Mouse (Mus musculus) embryonic facial prominence, embryonic 13.5 days (tissue): ENCODE measurements around the gene Rbm33. TPM values are rescaled to one million over a fixed set of nuclear protein-coding genes. Genes with fewer than 3 reads are reported as not detected.
A peak's percentile ranks its signal among the peaks of the same experiment; 100 is the strongest.

Source experiments
- ATAC-seq: fragments of 200-750 bp; cut with Nextera tagmentation; 2 replicates; pipeline ENCODE4 v1.8.0; 2017; ENCODE audit warnings: low read depth; ENCODE audit not compliant: insufficient number of reproducible peaks, insufficient read depth, low FRiP score, low TSS enrichment
- H3K27ac ChIP-seq: fragments of 300-500 bp; sonication (generic); 2 replicates; pipeline ENCODE4 v1.5.1; 2015; ENCODE audit warnings: moderate library complexity, mild to moderate bottlenecking, inconsistent platforms
- H3K27me3 ChIP-seq: fragments of 300-500 bp; sonication (generic); 2 replicates; pipeline ENCODE4 v1.6.1; 2015; ENCODE audit warnings: mild to moderate bottlenecking, inconsistent platforms
- H3K36me3 ChIP-seq: fragments of 300-500 bp; sonication (generic); 2 replicates; pipeline ENCODE4 v1.6.1; 2015; ENCODE audit warnings: mild to moderate bottlenecking, inconsistent platforms
- H3K4me1 ChIP-seq: fragments of 300-500 bp; sonication (generic); 2 replicates; pipeline ENCODE4 v1.6.1; 2015; ENCODE audit warnings: inconsistent platforms
- H3K4me2 ChIP-seq: fragments of 300-500 bp; sonication (generic); 2 replicates; pipeline ENCODE4 v1.6.1; 2015; ENCODE audit warnings: moderate library complexity, mild to moderate bottlenecking, inconsistent platforms
- H3K4me3 ChIP-seq: fragments of 300-500 bp; sonication (generic); 2 replicates; pipeline ENCODE4 v1.5.1; 2015; ENCODE audit warnings: mild to moderate bottlenecking, inconsistent platforms
- H3K9ac ChIP-seq: fragments of 300-500 bp; sonication (generic); 2 replicates; pipeline ENCODE4 v1.6.1; 2015; ENCODE audit warnings: mild to moderate bottlenecking, inconsistent platforms
- H3K9me3 ChIP-seq: fragments of 300-500 bp; sonication (generic); 2 replicates; pipeline ENCODE4 v1.6.1; 2016; ENCODE audit warnings: inconsistent platforms
- WGBS: fragments of 180-500 bp; shearing (Covaris S2); methylation state at CpG from one replicate; pipeline ENCODE4 v1.1.7; 2015; ENCODE audit warnings: mixed read lengths; 5-methylcytosine and 5-hydroxymethylcytosine counted together
- polyA plus RNA-seq: library from polyadenylated mRNA; unstranded; fragments of >200 nt; fragmentation: Nextera tagmentation; extraction: Ambion mirVana; gene quantifications from 2 replicates; pipeline ENCODE4 v1.2.1, GENCODE M21; 2015

Rbm33 gene
- polyA plus RNA-seq, 1 experiment from 2014 or later, result 15.2 TPM

- Histone ChIP-seq H3K27me3 (peaks cover 94% of the 10 kb centered on the region), H3K4me2 (peak overlapping the region; percentile 72), H3K4me3 (peak overlapping the region; percentile 44), H3K4me1 (peaks cover 34% of the 10 kb centered on the region), H3K27ac (no peak overlapping the region), H3K9me3 (no peaks in the 10 kb centered on the region), H3K9ac (no peak overlapping the region), H3K36me3 (no peaks in the 10 kb centered on the region)
- ATAC-seq, result no peak
- WGBS, result 1% methylated on average over 86 of the region's 95 CpGs
These were observed 141.2 kb downstream of the Rbm33 start for GRCm38 (mm10) chr5:28457921-28458641.

DNA sequence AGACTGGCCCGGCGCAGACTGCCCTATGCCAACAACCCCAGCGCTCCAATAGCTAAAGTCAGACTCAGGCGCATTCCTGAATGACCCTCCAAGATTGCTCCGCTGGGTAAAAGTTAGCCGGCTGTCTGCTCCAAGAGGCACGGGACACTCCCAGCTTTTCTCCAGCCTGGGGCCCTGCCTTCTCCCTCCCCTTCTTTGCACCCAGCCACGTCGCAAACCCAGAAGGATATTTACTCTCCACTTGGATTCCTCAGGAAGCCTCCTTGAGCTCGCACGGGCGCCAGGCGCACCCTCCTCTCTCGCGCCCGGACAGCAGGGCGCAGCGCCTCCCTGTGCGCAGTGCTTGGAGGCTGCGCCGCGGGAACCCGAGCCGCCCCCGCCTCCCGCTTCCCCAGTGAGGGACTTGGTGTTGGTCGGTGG is 141.9 kb downstream of the Rbm33 start:
- no peak for ATAC-seq
- Histone ChIP-seq H3K36me3 (no peaks in the 10 kb centered on the region), H3K4me3 (peak overlapping the region; percentile 44), H3K27me3 (peaks cover 97% of the 10 kb centered on the region), H3K4me1 (peaks cover 37% of the 10 kb centered on the region), H3K9ac (no peak overlapping the region), H3K4me2 (peak overlapping the region; percentile 72), H3K27ac (no peak overlapping the region), H3K9me3 (no peaks in the 10 kb centered on the region)
- WGBS, result 0% methylated on average over 27 of the region's 27 CpGs

- H3K4me1 ChIP-seq, result peaks cover 43% of the 10 kb centered on the region
- H3K4me3 ChIP-seq, result 0 out of 2 replicates have a peak overlapping the region, but pooled peaks have one; percentile 2
- H3K27me3 ChIP-seq, result peaks cover 97% of the 10 kb centered on the region
- WGBS, result 1% methylated on average over 41 of the region's 41 CpGs
- H3K9me3 ChIP-seq, result no peaks in the 10 kb centered on the region
- no peaks in the 10 kb centered on the region for H3K36me3 ChIP-seq
- peak overlapping the region; percentile 72 for H3K4me2 ChIP-seq
- H3K9ac ChIP-seq, result no peak overlapping the region
- no peak overlapping the region for H3K27ac ChIP-seq
- no peak for ATAC-seq
These were observed 142.7 kb downstream of the Rbm33 start for GRCm38 (mm10) chr5:28459456-28460225.

- H3K4me1 ChIP-seq, result peaks cover 52% of the 10 kb centered on the region
- WGBS, result under 1% methylated on average over 17 of the region's 17 CpGs
- no peaks in the 10 kb centered on the region for H3K9me3 ChIP-seq
- H3K27ac ChIP-seq, result no peak overlapping the region
- H3K36me3 ChIP-seq, result no peaks in the 10 kb centered on the region
- no peak for ATAC-seq
- peak overlapping the region; percentile 72; the same call in 1 of the 2 replicates for H3K4me2 ChIP-seq
- peaks cover 98% of the 10 kb centered on the region for H3K27me3 ChIP-seq
- no peak overlapping the region for H3K4me3 ChIP-seq
- no peak overlapping the region for H3K9ac ChIP-seq
These were observed 143.8 kb downstream of the Rbm33 start for GRCm38 (mm10) chr5:28460556-28461350.

GRCm38 (mm10) chr5:28461376-28461775 is 144.5 kb downstream of the Rbm33 start:
- Histone ChIP-seq H3K9ac (no peak overlapping the region), H3K4me3 (no peak overlapping the region), H3K36me3 (no peaks in the 10 kb centered on the region), H3K4me2 (no peak overlapping the region), H3K27me3 (peaks cover 98% of the 10 kb centered on the region), H3K27ac (no peak overlapping the region), H3K9me3 (no peaks in the 10 kb centered on the region), H3K4me1 (peaks cover 56% of the 10 kb centered on the region)
- WGBS, result 10% methylated on average over 11 of the region's 11 CpGs
- no peak for ATAC-seq

GRCm38 (mm10) chr5:28462741-28463590 is 146.0 kb downstream of the Rbm33 start:
- 2% methylated on average over 33 of the region's 33 CpGs for WGBS
- H3K4me1 ChIP-seq, result peaks cover 57% of the 10 kb centered on the region
- no peaks in the 10 kb centered on the region for H3K9me3 ChIP-seq
- H3K9ac ChIP-seq, result no peak overlapping the region
- no peak overlapping the region for H3K27ac ChIP-seq
- ATAC-seq, result no peak
- H3K27me3 ChIP-seq, result peaks cover 100% of the 10 kb centered on the region
- peak overlapping the region; percentile 7 for H3K4me3 ChIP-seq
- no peaks in the 10 kb centered on the region for H3K36me3 ChIP-seq
- H3K4me2 ChIP-seq, result peak overlapping the region; percentile 11; the same call in 1 of the 2 replicates

GRCm38 (mm10) chr5:28463656-28464055 is 146.7 kb downstream of the Rbm33 start:
- H3K9ac ChIP-seq, result no peak overlapping the region
- H3K9me3 ChIP-seq, result no peaks in the 10 kb centered on the region
- peak overlapping the region; percentile 95 for H3K4me2 ChIP-seq
- ATAC-seq, result no peak
- no peak overlapping the region for H3K27ac ChIP-seq
- peaks cover 52% of the 10 kb centered on the region for H3K4me1 ChIP-seq
- WGBS, result 3% methylated on average over 10 of the region's 10 CpGs
- peak overlapping the region; percentile 56; the same call in 1 of the 2 replicates for H3K4me3 ChIP-seq
- H3K36me3 ChIP-seq, result no peaks in the 10 kb centered on the region
- peaks cover 100% of the 10 kb centered on the region for H3K27me3 ChIP-seq

DNA sequence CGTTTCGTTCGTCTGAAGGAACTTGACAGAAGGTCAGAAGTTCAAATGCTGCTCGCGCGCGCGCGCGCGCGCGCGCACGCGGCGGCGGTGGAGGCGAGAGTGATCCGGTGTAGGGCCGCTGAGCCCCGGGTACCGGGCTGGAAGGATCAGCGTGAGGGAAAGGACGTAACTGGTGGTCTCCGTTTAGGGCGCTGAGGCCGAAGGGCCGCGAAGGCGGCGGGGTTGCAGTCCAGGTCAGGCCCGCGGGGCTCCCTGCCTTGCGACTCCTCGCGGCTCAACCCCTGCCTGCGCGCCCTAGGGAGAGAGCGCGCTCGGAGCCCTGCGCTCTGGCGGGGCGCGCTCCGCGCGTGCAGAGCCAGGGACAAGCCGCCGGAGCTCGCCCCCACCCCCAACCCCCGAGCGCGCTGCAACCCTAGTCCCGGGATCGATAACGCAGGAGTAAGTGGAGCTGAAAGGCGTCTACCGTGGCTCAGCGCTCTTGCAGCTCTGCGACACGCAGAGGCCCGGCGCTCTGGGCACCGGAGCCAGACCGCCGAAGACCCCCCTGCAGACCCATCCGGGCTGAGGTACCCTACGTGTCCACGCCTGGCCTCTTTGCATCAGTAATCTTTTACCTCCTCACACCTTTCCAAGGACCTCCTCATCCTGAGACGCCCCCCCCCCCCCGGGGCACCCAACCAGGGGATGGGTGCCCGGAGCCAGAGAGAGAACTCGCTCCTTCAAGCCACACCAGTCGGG is 147.6 kb downstream of the Rbm33 start:
- WGBS, result under 1% methylated on average over 76 of the region's 76 CpGs
- Histone ChIP-seq H3K36me3 (no peaks in the 10 kb centered on the region), H3K4me2 (peak overlapping the region; percentile 95), H3K4me1 (peaks cover 46% of the 10 kb centered on the region), H3K27ac (no peak overlapping the region), H3K9ac (peak overlapping the region; percentile 59), H3K4me3 (peak overlapping the region; percentile 56), H3K9me3 (no peaks in the 10 kb centered on the region), H3K27me3 (peaks cover 100% of the 10 kb centered on the region)
- no peak for ATAC-seq

- no peaks in the 10 kb centered on the region for H3K9me3 ChIP-seq
- peaks cover 41% of the 10 kb centered on the region for H3K4me1 ChIP-seq
- under 1% methylated on average over 29 of the region's 29 CpGs for WGBS
- H3K27ac ChIP-seq, result no peak overlapping the region
- no peaks in the 10 kb centered on the region for H3K36me3 ChIP-seq
- H3K4me3 ChIP-seq, result peak overlapping the region; percentile 56
- peaks cover 100% of the 10 kb centered on the region for H3K27me3 ChIP-seq
- no peak for ATAC-seq
- peak overlapping the region; percentile 59 for H3K9ac ChIP-seq
- peak overlapping the region; percentile 95 for H3K4me2 ChIP-seq
These were observed 148.1 kb downstream of the Rbm33 start for GRCm38 (mm10) chr5:28465099-28465406.

DNA sequence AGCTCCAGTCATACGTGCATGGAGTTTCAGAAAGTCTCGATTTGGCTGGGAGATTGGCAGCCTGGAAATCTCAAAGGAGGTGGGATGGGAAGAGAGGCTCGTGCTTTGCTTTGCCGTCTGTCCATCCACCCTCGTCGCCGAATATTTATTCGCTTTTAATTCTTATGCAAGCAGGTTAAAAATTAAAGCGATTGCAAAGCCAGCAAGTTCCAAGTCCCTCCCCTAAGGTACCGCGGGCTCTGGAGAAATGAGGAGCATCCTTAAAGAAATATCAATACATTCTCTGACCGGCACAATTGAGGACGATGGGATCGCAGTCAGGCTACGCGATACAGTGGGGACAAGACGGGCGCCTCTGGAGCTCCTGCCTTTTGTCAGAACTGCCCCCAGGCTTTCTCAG is 148.6 kb downstream of the Rbm33 start:
- Histone ChIP-seq H3K9me3 (no peaks in the 10 kb centered on the region), H3K4me3 (peak overlapping the region; percentile 56), H3K4me2 (peak overlapping the region; percentile 95), H3K4me1 (peaks cover 36% of the 10 kb centered on the region), H3K27ac (no peak overlapping the region), H3K36me3 (no peaks in the 10 kb centered on the region), H3K9ac (no peak overlapping the region), H3K27me3 (peaks cover 100% of the 10 kb centered on the region)
- ATAC-seq, result no peak
- under 1% methylated on average over 18 of the region's 18 CpGs for WGBS
